Mouse (Mus musculus): Measurements from ENCODE around the gene Oxct2b. TPM values are rescaled to one million over a fixed set of nuclear protein-coding genes. Genes with fewer than 3 reads are reported as not detected.
A peak's percentile ranks its signal among the peaks of the same experiment; 100 is the strongest.
"Not testable (repeated sequence)": the region's sequence is repeated elsewhere in the genome, so short reads cannot be mapped to it uniquely, and the experiment has no call there.

Gene Oxct2b
- total RNA-seq, 1 experiment from 2014 or later, result not detected

DNA sequence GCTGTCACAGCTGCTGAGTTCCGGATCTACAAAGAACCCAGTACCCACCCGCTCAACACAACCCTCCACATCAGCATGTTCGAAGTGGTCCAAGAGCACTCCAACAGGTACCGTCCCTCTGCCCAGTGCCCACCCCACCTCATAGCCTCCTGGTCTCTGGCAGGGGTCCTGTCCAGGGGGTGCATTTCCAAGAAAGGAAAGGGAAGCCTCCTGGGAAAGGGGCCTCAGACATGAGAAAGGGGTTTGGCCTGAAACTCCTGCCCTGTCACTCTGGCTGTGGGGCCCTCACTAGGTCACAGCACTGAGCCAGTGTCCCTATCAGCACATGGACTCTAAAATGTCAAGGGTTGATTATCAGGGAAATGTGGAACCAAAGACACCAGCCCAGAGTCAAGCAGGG, 1.4 kb upstream of the Oxct2b start:
- not testable (repeated sequence) for DNase-seq

DNA sequence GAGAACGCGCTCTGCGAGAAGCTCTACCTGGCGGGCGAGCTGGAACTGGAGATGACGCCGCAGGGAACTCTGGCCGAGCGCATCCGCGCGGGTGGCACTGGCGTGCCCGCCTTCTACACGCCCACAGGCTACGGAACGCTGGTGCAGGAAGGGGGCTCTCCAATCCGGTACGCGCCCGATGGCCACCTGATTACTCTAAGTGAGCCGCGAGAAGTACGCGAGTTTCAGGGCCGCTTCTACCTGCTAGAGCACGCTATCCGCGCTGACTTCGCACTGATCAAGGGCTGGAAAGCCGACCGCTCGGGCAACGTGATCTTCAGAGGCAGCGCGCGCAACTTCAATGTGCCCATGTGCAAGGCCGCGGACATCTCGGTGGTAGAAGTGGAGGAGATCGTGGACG, 574 bp downstream of the Oxct2b start:
- DNase-seq, result not testable (repeated sequence)

- DNase-seq, result no peak
Measured at GRCm38 (mm10) chr4:123121286-123121685, 5.2 kb downstream of the Oxct2b start.

DNA sequence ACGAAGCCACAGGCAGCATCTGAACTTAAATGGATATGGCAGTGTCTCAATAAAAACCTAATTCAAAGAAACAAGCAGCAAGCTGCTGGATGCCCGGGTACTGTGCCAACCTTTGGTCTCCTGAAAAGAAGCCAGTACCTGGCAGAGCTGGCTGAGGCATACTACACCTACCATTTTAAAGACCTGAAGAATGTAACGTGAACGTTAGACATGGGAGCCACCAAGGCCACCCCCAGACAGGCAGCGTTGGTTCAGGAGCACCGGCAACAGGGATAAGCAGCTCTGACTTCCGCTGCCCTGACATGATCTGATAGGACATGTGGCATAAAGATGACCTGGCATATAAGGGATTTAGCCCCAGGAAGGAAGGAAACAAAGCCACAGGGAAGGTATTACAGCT, 10.6 kb downstream of the Oxct2b start:
- DNase-seq, result no peak

- DNase-seq, result no peak
Measured at GRCm38 (mm10) chr4:123127051-123127450, 11.0 kb downstream of the Oxct2b start.

GRCm38 (mm10) chr4:123137551-123137950, 21.5 kb downstream of the Oxct2b start:
- no peak for DNase-seq

- DNase-seq, result peak; percentile 92
Measured at GRCm38 (mm10) chr4:123139513-123140154, 23.6 kb downstream of the Oxct2b start, which contains the start of gene Ppie. Gene Ppie, minus strand, starts transcription at chr4:123139951.

- DNase-seq, result no peak
Measured at GRCm38 (mm10) chr4:123147446-123148150, 31.5 kb downstream of the Oxct2b start.

- DNase-seq, result no peak
Measured at GRCm38 (mm10) chr4:123152003-123152402, 35.9 kb downstream of the Oxct2b start.

GRCm38 (mm10) chr4:123152976-123153375, 36.9 kb downstream of the Oxct2b start:
- DNase-seq, result no peak

DNA sequence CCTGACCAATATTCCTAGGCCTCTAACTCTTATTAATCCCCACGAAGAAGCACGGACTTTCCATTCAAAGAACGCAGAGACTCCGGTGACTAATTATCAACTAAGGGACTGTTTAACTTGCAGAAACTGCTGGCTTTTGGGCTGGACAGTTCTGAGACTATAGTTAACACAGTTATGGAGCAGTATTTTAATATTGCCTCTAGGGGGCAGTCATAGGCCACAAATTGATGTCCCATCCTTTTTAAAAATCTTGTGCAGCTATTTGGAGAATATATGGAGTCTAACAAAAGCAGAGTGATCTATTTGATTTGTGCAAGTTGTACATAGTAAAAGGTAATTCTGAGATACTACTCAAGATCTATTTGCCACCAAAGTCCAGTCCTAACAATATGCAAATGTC, 38.9 kb downstream of the Oxct2b start:
- DNase-seq, result peak; percentile 47

DNA sequence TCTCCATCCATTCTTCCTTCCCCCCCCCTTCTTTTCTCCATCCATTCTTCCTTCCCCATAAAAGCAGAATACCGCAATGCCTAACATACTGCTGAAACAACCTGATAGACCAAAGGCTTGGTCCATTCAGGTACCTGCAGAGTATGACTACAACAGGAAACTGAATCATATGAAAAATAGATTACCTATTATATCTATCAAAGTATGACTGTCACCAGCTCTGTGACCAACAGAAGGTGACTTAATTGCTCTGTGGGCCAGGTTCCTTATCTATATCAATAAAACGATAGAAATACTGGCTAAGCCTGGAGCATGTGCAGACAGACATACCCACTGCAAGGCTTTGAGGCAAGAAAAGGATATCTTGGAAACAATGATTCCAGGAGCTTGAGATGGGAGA, 39.4 kb downstream of the Oxct2b start:
- no peak for DNase-seq

- DNase-seq, result no peak
Measured at GRCm38 (mm10) chr4:123155840-123156239, 39.8 kb downstream of the Oxct2b start.

- no peak for DNase-seq
Measured at GRCm38 (mm10) chr4:123160571-123160970, 44.5 kb downstream of the Oxct2b start.

DNA sequence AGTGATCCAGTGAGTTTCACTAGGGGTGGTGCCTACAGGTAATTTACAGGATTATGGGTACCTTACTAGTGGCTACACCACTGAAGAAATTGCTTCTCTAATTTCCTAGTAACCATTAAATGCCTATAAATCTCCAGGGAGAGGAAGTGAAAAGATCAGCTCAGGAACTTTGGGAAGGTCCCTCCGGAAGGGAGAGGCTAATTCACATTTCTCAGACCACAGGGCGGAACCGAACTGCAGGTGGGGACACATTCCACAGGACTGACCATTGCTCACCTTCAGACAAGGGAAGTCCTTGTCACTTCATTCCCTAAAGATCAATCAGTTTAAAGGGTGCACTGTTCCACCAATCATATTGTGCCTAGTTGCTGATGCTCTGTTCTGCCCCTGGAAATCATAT, 45.2 kb downstream of the Oxct2b start:
- DNase-seq, result not testable (repeated sequence)

DNA sequence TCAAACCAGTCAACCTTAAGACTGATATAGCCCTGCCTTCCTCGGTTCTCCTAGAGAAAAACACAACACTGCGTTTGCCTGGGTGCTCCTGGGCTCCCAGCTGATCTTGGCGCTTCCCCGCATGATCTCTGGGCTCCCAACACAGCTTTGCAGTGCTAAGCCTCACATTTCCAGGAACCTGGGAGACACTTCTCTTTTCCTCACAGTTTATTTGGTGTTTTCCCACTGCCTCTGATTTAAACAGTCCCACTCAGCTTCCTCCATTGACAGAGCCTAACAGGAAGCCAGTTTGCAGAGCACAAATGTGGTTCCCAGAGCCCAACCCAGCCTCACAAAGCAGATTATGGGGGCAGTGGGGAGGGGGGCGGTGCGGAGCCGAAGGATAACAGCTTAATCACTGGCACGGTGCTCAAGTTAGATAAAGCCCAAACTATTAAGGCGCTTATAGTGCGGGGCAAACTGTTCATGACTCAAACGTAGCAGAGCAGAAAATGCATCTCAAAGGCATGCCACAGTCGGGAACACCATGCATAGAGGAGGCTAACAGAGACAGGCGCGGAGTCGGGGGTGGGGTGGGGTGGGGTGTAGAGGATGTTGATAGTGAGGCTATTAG, 46.3 kb downstream of the Oxct2b start:
- DNase-seq, result no peak

DNA sequence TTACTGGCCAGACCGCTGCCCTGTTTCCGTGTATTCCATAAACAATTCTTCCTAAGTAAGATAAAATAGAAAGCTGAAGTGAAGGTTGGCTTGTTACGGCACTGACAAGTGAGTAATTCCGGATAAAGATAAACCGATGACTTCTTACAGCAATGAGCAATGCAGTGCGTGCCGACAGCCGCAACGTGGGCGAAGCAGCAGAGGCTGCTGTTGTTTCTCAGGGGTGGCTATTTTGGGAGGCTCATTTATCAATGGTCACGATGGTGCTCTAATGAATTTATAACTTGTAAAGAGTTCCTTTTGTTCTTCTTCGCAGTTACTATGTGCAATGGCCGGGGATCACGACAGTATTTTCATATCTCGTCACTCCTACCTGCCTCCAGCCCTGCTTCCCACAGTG, 48.1 kb downstream of the Oxct2b start:
- peak; percentile 31 for DNase-seq

Other genes with a start within 250 kb of the Oxct2b start
- gene Cap1, start 230.2 kb upstream of the Oxct2b start, total RNA-seq (2021), result 125 and 139 TPM in 2 replicates
- gene Mfsd2a, start 155.1 kb upstream of the Oxct2b start, total RNA-seq (2021), result 2.7 and 5.7 TPM in 2 replicates
- gene Mycl, start 120.6 kb upstream of the Oxct2b start, total RNA-seq (2021), result 2.3 and 3.5 TPM in 2 replicates
- 19.0 and 25.7 TPM in 2 replicates for gene Trit1, start 99.7 kb upstream of the Oxct2b start, total RNA-seq (2021)
- gene Bmp8b, start 11.1 kb upstream of the Oxct2b start, total RNA-seq (2021), result not detected in 2 replicates
- 41.4 and 43.1 TPM in 2 replicates for gene Ppie, start 23.7 kb downstream of the Oxct2b start, total RNA-seq (2021)
- 5.4 and 6.3 TPM in 2 replicates for gene Hpcal4, start 67.0 kb downstream of the Oxct2b start, total RNA-seq (2021)
- 23.8 and 25.4 TPM in 2 replicates for gene Nt5c1a, start 85.2 kb downstream of the Oxct2b start, total RNA-seq (2021)
- gene Heyl, start 117.3 kb downstream of the Oxct2b start, total RNA-seq (2021), result 14.1 and 17.8 TPM in 2 replicates
- 98.4 and 98.6 TPM in 2 replicates for gene Pabpc4, start 146.1 kb downstream of the Oxct2b start, total RNA-seq (2021)
- not detected in 2 replicates for gene Oxct2a, start 207.4 kb downstream of the Oxct2b start, total RNA-seq (2021)
- 0.34 TPM in 1 of 2 replicates, not detected in the other for gene Bmp8a, start 227.0 kb downstream of the Oxct2b start, total RNA-seq (2021)